Mouse (Mus musculus) heart, postnatal 0 days (tissue): Measurements from ENCODE around the gene Slc8a3.

Experiments used
- CTCF ChIP-seq: IDR thresholded peaks from 2 replicates; pipeline ENCODE4 v1.5.1; 2016; ENCODE audit warnings: antibody characterized with exemption, control low read depth, low read depth
- EP300 ChIP-seq: IDR thresholded peaks from 2 replicates; pipeline ENCODE4 v1.6.1; 2016; ENCODE audit warnings: antibody characterized with exemption, low read depth

- TF ChIP-seq EP300, result no peak
- no peak for TF ChIP-seq CTCF
Measured at GRCm38 (mm10) chr12:81197468-81198075, 135.4 kb downstream of the Slc8a3 start.
